ENCODE assay signal across 18 mouse cellular contexts in the genomic region with DNA sequence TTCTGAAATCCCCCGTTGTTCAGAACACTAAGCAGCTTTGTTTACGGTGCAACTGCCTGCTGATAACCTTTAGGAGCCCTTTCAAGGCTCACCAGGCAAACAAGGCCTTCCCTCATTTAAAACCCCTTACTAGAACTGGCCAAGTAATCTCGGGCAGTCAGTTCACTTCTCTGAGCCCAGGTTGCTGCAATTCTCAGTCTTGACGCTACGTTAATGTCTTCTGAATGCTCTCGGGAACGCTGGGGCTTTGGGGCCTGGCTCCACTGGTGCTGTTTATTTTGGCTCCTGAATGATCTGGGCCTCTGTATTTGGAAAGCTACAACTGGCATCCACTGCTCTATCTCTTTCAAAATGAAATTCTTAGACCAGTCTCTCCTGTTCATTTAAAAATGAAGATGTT.
A peak's percentile ranks its signal among the peaks of the same experiment; 100 is the strongest.
DNase-seq lines count a peak whose midpoint lies in the region; ATAC-seq lines count a peak whose summit lies in the region.
"Had no signal": no experiment of that assay in that cellular context is flagged by ENCODE, and none has a peak within 500 bp of the region (broad histone marks: within the 10 kb centered on the region; RNA-seq: fewer than 3 reads in every experiment).

No protein-coding gene starts in this region.

- intact Hi-C loops in heart, postnatal 14 days (cut with DNase I): no loop called here

- H3K27me3 ChIP-seq in forebrain, embryonic 13.5 days: no peaks in the 10 kb centered on the region
- H3K27me3 ChIP-seq in forebrain, embryonic 12.5 days: no peaks in the 10 kb centered on the region
- H3K27me3 ChIP-seq: heart, embryonic 15.5 days; kidney, embryonic 15.5 days; liver, embryonic 13.5 days; lung, embryonic 15.5 days had no signal

- no peaks in the 10 kb centered on the region for H3K36me3 ChIP-seq in forebrain, embryonic 13.5 days (ENCODE audit: poor library complexity, severe bottlenecking)
- H3K36me3 ChIP-seq in forebrain, embryonic 12.5 days (replicated peaks): no peaks in the 10 kb centered on the region
- H3K36me3 ChIP-seq: heart, embryonic 15.5 days; hindbrain, embryonic 10.5 days; kidney, embryonic 15.5 days; liver, embryonic 13.5 days; lung, embryonic 15.5 days; neural tube, embryonic 13.5 days had no signal

- H3K4me3 ChIP-seq in forebrain, embryonic 13.5 days: no peak overlapping the region
- no peak overlapping the region for H3K4me3 ChIP-seq in forebrain, embryonic 12.5 days (replicated peaks)
- H3K4me3 ChIP-seq: heart, embryonic 15.5 days; hindbrain, embryonic 10.5 days; kidney, embryonic 15.5 days; liver, embryonic 13.5 days; lung, embryonic 15.5 days; neural tube, embryonic 13.5 days had no signal

- H3K9me3 ChIP-seq in forebrain, embryonic 13.5 days (replicated peaks): no peaks in the 10 kb centered on the region
- H3K9me3 ChIP-seq in forebrain, embryonic 12.5 days: no peaks in the 10 kb centered on the region
- H3K9me3 ChIP-seq: heart, embryonic 15.5 days; hindbrain, embryonic 10.5 days; kidney, embryonic 15.5 days; liver, embryonic 13.5 days; lung, embryonic 15.5 days; neural tube, embryonic 13.5 days had no signal

- ATAC-seq in forebrain, embryonic 13.5 days: no peak
- no peak for ATAC-seq in forebrain, embryonic 12.5 days (ENCODE audit: low FRiP score)

- DNase-seq in heart, adult 9 months (ENCODE audit: low spot score in 2 of 2): peak; percentile 42 to 52
- DNase-seq in heart, postnatal 14 days: no peak
- peak; percentile 20 for DNase-seq in lung, postnatal 36 days
- no peak for DNase-seq in lung, adult 18-20 months
- DNase-seq in frontal cortex, postnatal 10 days (ENCODE audit: low spot score in 2 of 2): no peak
- DNase-seq: cerebellum, adult 8-10 months; gastrocnemius, postnatal 10 days; liver, embryonic 13.5 days; midbrain, embryonic 14.5 days; right cerebral cortex, adult 18-20 months had no signal

- no peak overlapping the region for H3K4me2 ChIP-seq in forebrain, embryonic 13.5 days
- H3K4me2 ChIP-seq in forebrain, embryonic 12.5 days: no peak overlapping the region
- H3K4me2 ChIP-seq: heart, embryonic 15.5 days; kidney, embryonic 15.5 days; liver, embryonic 13.5 days; lung, embryonic 15.5 days; neural tube, embryonic 13.5 days had no signal

- 0 out of 2 replicates have a peak overlapping the region, but pooled peaks have one; percentile 5 for H3K9ac ChIP-seq in forebrain, embryonic 13.5 days
- H3K9ac ChIP-seq in forebrain, embryonic 12.5 days: no peak overlapping the region
- H3K9ac ChIP-seq: heart, embryonic 15.5 days; kidney, embryonic 15.5 days; liver, embryonic 13.5 days; lung, embryonic 15.5 days; neural tube, embryonic 13.5 days had no signal

- H3K27ac ChIP-seq in forebrain, embryonic 13.5 days: no peak overlapping the region
- no peak overlapping the region for H3K27ac ChIP-seq in forebrain, embryonic 12.5 days
- H3K27ac ChIP-seq: heart, embryonic 15.5 days; hindbrain, embryonic 10.5 days; kidney, embryonic 15.5 days; liver, embryonic 13.5 days; lung, embryonic 15.5 days; neural tube, embryonic 13.5 days; stomach, postnatal 0 days had no signal

- WGBS in forebrain, embryonic 13.5 days: 12% methylated on average over 7 of the region's 7 CpGs
- WGBS in forebrain, embryonic 12.5 days: 13% methylated on average over 7 of the region's 7 CpGs

- H3K4me1 ChIP-seq in forebrain, embryonic 13.5 days: peaks cover 13% of the 10 kb centered on the region
- H3K4me1 ChIP-seq in forebrain, embryonic 12.5 days: peaks cover 18% of the 10 kb centered on the region

Comparison
In these comparisons a context has a peak if more than half of its experiments do, and no peak if none do; other contexts are left out.
1. DNase-seq: peak in heart, adult 9 months (2 of 2) and lung, postnatal 36 days (single experiment); none in heart, postnatal 14 days (0 of 2), lung, adult 18-20 months (0 of 2) and frontal cortex, postnatal 10 days (0 of 2).